Mouse (Mus musculus) MEL (cell line): ENCODE data around the gene 1700042G07Rik. TPM values are rescaled to one million over a fixed set of nuclear protein-coding genes. Genes with fewer than 3 reads are reported as not detected.

ENCODE experiments used
- DNase-seq: peaks from one replicate; pipeline ENCODE4 v3.0.0; 2011; ENCODE audit warnings: low read depth, low spot score
- H3K27ac ChIP-seq: 2 replicates; pipeline ENCODE4 v1.5.1; 2012; ENCODE audit warnings: low read depth, mild to moderate bottlenecking, control low read depth, low read length, moderate library complexity; ENCODE audit not compliant: control insufficient read depth
- H3K27me3 ChIP-seq, 2 experiments: fragments of 150-350 bp in 1 of 2; sonication (generic) in 1 of 2; 2 replicates each; pipeline ENCODE4 v1.6.1; 2012; ENCODE audit warnings: low read length in 2 of 2, mild to moderate bottlenecking in 2 of 2, improper control_type of control experiment in 1 of 2, moderate library complexity in 1 of 2; ENCODE audit not compliant: insufficient read depth in 2 of 2, control insufficient read depth in 1 of 2
- H3K36me3 ChIP-seq, 2 experiments: 2 replicates each; pipeline ENCODE4 v1.6.1; 2012 to 2014; ENCODE audit warnings: low read length in 2 of 2, improper control_type of control experiment in 1 of 2, inconsistent platforms in 1 of 2, mild to moderate bottlenecking in 1 of 2; ENCODE audit not compliant: insufficient read depth in 2 of 2, control insufficient read depth in 1 of 2
- H3K4me1 ChIP-seq, 2 experiments: fragments of 150-350 bp in 1 of 2; sonication (generic) in 1 of 2; 2 replicates each; pipeline ENCODE4 v1.6.1; 2012; ENCODE audit warnings: low read length in 2 of 2, improper control_type of control experiment in 1 of 2, mild to moderate bottlenecking in 1 of 2; ENCODE audit not compliant: insufficient read depth in 2 of 2, control insufficient read depth in 1 of 2
- H3K4me3 ChIP-seq, 2 experiments: fragments of 150-350 bp in 1 of 2; sonication (generic) in 1 of 2; 2 replicates each; pipeline ENCODE4 v1.5.1; 2012; ENCODE audit warnings: low read depth in 2 of 2, low read length in 2 of 2, mild to moderate bottlenecking in 2 of 2, moderate library complexity in 2 of 2, control low read depth in 1 of 2, improper control_type of control experiment in 1 of 2; ENCODE audit not compliant: control insufficient read depth in 1 of 2, insufficient read depth in 1 of 2
- H3K79me2 ChIP-seq: 2 replicates; pipeline ENCODE4 v1.6.1; 2012; ENCODE audit warnings: mild to moderate bottlenecking, low read length, moderate library complexity; ENCODE audit not compliant: control insufficient read depth, poor library complexity, insufficient read depth
- H3K9ac ChIP-seq: 2 replicates; pipeline ENCODE4 v1.6.1; 2012; ENCODE audit warnings: low read depth, mild to moderate bottlenecking, control low read depth, low read length, moderate library complexity; ENCODE audit not compliant: control insufficient read depth, poor library complexity, severe bottlenecking
- H3K9me3 ChIP-seq: fragments of 150-350 bp; sonication (generic); replicated peaks from 2 replicates; pipeline ENCODE4 v1.6.1; 2012; ENCODE audit warnings: mild to moderate bottlenecking, low read length, improper control_type of control experiment, moderate library complexity; ENCODE audit not compliant: insufficient read depth
- CHD1 ChIP-seq: IDR thresholded peaks from 2 replicates; pipeline ENCODE4 v1.6.1; 2012; ENCODE audit warnings: low read depth, mild to moderate bottlenecking, inconsistent platforms, low read length, improper control_type of control experiment
- CHD2 ChIP-seq: IDR thresholded peaks from 2 replicates; pipeline ENCODE4 v1.6.1; 2011; ENCODE audit warnings: low read length, improper control_type of control experiment
- CTCF ChIP-seq, 3 experiments: IDR thresholded peaks in 2 of 3; conservative IDR thresholded peaks in 1 of 3; 2 replicates each; pipeline ENCODE4 v1.5.1; 2011 to 2012; ENCODE audit warnings: low read length in 3 of 3, low read depth in 2 of 3, mild to moderate bottlenecking in 2 of 3, improper control_type of control experiment in 1 of 3, inconsistent platforms in 1 of 3, mixed read lengths in 1 of 3, moderate library complexity in 1 of 3; ENCODE audit not compliant: control insufficient read depth in 1 of 3, insufficient read depth in 1 of 3, poor library complexity in 1 of 3, severe bottlenecking in 1 of 3
- E2F4 ChIP-seq: IDR thresholded peaks from 2 replicates; pipeline ENCODE4 v1.6.1; 2011; ENCODE audit warnings: low read depth, low read length, improper control_type of control experiment, borderline replicate concordance
- EP300 ChIP-seq, 2 experiments: IDR thresholded peaks; 2 replicates each; pipeline ENCODE4 v1.6.1; 2011; ENCODE audit warnings: improper control_type of control experiment in 2 of 2, low read length in 2 of 2, low read depth in 1 of 2, mild to moderate bottlenecking in 1 of 2
- ETS1 ChIP-seq: IDR thresholded peaks from 2 replicates; pipeline ENCODE4 v1.6.1; 2012; ENCODE audit warnings: low read depth, mild to moderate bottlenecking, inconsistent platforms, low read length, improper control_type of control experiment, moderate library complexity
- GATA1 ChIP-seq: IDR thresholded peaks from 2 replicates; pipeline ENCODE4 v1.6.1; 2011; ENCODE audit warnings: low read depth, low read length, improper control_type of control experiment
- HCFC1 ChIP-seq: IDR thresholded peaks from 2 replicates; pipeline ENCODE4 v1.6.1; 2012; ENCODE audit warnings: low read depth, mild to moderate bottlenecking, inconsistent platforms, low read length, improper control_type of control experiment, moderate library complexity
- MAX ChIP-seq: IDR thresholded peaks from 2 replicates; pipeline ENCODE4 v1.6.1; 2011; ENCODE audit warnings: low read length, improper control_type of control experiment
- MEF2A ChIP-seq: IDR thresholded peaks from 2 replicates; pipeline ENCODE4 v1.6.1; 2014; ENCODE audit warnings: low read depth, mild to moderate bottlenecking, inconsistent platforms, low read length, improper control_type of control experiment; ENCODE audit not compliant: poor library complexity, insufficient replicate concordance, severe bottlenecking; ENCODE audit errors: extremely low read depth
- MYC ChIP-seq: IDR thresholded peaks from 2 replicates; pipeline ENCODE4 v1.6.1; 2011; ENCODE audit warnings: low read depth, mild to moderate bottlenecking, low read length, improper control_type of control experiment, moderate library complexity
- NELFE ChIP-seq: IDR thresholded peaks from 2 replicates; pipeline ENCODE4 v1.6.1; 2011; ENCODE audit warnings: low read depth, low read length, improper control_type of control experiment
- POLR2A ChIP-seq, 2 experiments: IDR thresholded peaks; 2 replicates each; pipeline ENCODE4 v1.6.1; 2011 to 2012; ENCODE audit warnings: low read length in 2 of 2, mild to moderate bottlenecking in 2 of 2, control low read depth in 1 of 2, improper control_type of control experiment in 1 of 2, low read depth in 1 of 2, moderate library complexity in 1 of 2; ENCODE audit not compliant: control insufficient read depth in 1 of 2, insufficient read depth in 1 of 2, poor library complexity in 1 of 2
- POLR2AphosphoS2 ChIP-seq: IDR thresholded peaks from 2 replicates; pipeline ENCODE4 v1.6.1; 2011; ENCODE audit warnings: low read length, improper control_type of control experiment
- RAD21 ChIP-seq: IDR thresholded peaks from 2 replicates; pipeline ENCODE4 v1.6.1; 2011; ENCODE audit warnings: mild to moderate bottlenecking, low read depth, low read length, improper control_type of control experiment
- RCOR1 ChIP-seq: IDR thresholded peaks from 2 replicates; pipeline ENCODE4 v1.6.1; 2012; ENCODE audit warnings: low read depth, mild to moderate bottlenecking, inconsistent platforms, low read length, improper control_type of control experiment
- SIN3A ChIP-seq: IDR thresholded peaks from 2 replicates; pipeline ENCODE4 v1.6.1; 2012; ENCODE audit warnings: low read length, improper control_type of control experiment, inconsistent platforms
- SMC3 ChIP-seq: IDR thresholded peaks from 2 replicates; pipeline ENCODE4 v1.6.1; 2011; ENCODE audit warnings: low read depth, low read length, improper control_type of control experiment
- TBP ChIP-seq: IDR thresholded peaks from 2 replicates; pipeline ENCODE4 v1.8.0; 2011; ENCODE audit warnings: low read depth, low read length, improper control_type of control experiment
- USF1 ChIP-seq: IDR thresholded peaks from 2 replicates; pipeline ENCODE4 v1.6.1; 2014; ENCODE audit warnings: low read depth, mild to moderate bottlenecking, inconsistent platforms, low read length, improper control_type of control experiment, moderate library complexity
- USF2 ChIP-seq, 2 experiments: IDR thresholded peaks; 2 replicates each; pipeline ENCODE4 v1.6.1; 2011 to 2012; ENCODE audit warnings: improper control_type of control experiment in 2 of 2, low read length in 2 of 2, borderline replicate concordance in 1 of 2, inconsistent platforms in 1 of 2, low read depth in 1 of 2, mild to moderate bottlenecking in 1 of 2; ENCODE audit not compliant: insufficient read depth in 1 of 2
- ZNF384 ChIP-seq: IDR thresholded peaks from 2 replicates; pipeline ENCODE4 v1.6.1; 2012; ENCODE audit warnings: low read depth, mild to moderate bottlenecking, inconsistent platforms, low read length, improper control_type of control experiment
- polyA plus RNA-seq, 2 experiments: library from polyadenylated mRNA; stranded (reverse) in 1 of 2; unstranded in 1 of 2; fragments of >175 nt in 1 of 2; fragments of >200 nt in 1 of 2; gene quantifications; 2 replicates each; pipeline versions ENCODE4 v1.2.1 to v1.2.4; 2012; ENCODE audit warnings: low replicate concordance in 2 of 2, low read depth in 1 of 2; ENCODE audit not compliant: insufficient read length in 2 of 2, insufficient read depth in 1 of 2, missing spikeins in 1 of 2
- total RNA-seq: library from RNA; depleted of rRNA; stranded (reverse); fragments of 300-350 nt; gene quantifications from 2 replicates; pipeline ENCODE4 v1.2.3, GENCODE M21; 2012

The 1700042G07Rik gene
- total and polyA plus RNA-seq, 3 experiments: not detected

GRCm38 (mm10) chr4:116150156-116150861 lies 22.9 kb upstream of the 1700042G07Rik start (continued):
- TF ChIP-seq MEF2A: no peak
- no peak for TF ChIP-seq MYC
- peak; percentile 53; the same call in 1 of the 2 replicates for TF ChIP-seq POLR2AphosphoS2
- peak; percentile 59 for TF ChIP-seq HCFC1
- TF ChIP-seq CHD2: no peak
- TF ChIP-seq TBP: no peak
- TF ChIP-seq NELFE: peak; percentile 86
- TF ChIP-seq SIN3A: peak; percentile 73
- no peak for TF ChIP-seq RAD21
- no peak for TF ChIP-seq USF1
- no peak for TF ChIP-seq USF2 (IDR thresholded peaks at IDR 0.05; ENCODE audit: borderline replicate concordance in 1 of 2, insufficient read depth in 1 of 2, low read depth in 1 of 2, low read length in 2 of 2)
- TF ChIP-seq ETS1: no peak

GRCm38 (mm10) chr4:116150862-116151221 lies 22.3 kb upstream of the 1700042G07Rik start:
- Histone ChIP-seq H3K9me3 (no peaks in the 10 kb centered on the region), H3K4me3 (peak overlapping the region; percentile 90 to 98), H3K27me3 (no peaks in the 10 kb centered on the region), H3K79me2 (peaks cover 14% of the 10 kb centered on the region), H3K27ac (peak overlapping the region; percentile 32), H3K9ac (peak overlapping the region; percentile 86), H3K4me1 (peaks cover 0 to 10% of the 10 kb centered on the region in 2 experiments; a peak in 2 of 4 replicates), H3K36me3 (peaks cover 2 to 4% of the 10 kb centered on the region in 2 experiments)
- TF ChIP-seq MAX: peak; percentile 44; the same call in 1 of the 2 replicates
- no peak for TF ChIP-seq E2F4
- TF ChIP-seq CHD1: no peak
- TF ChIP-seq CTCF (IDR thresholded peaks at IDR 0.05 in 2 of 3, conservative IDR thresholded peaks at IDR 0.05 in 1 of 3; ENCODE audit: control insufficient read depth in 1 of 3, insufficient read depth in 1 of 3, low read depth in 2 of 3, low read length in 3 of 3, poor library complexity in 1 of 3, severe bottlenecking in 1 of 3): no peak
- no peak for TF ChIP-seq TBP
- TF ChIP-seq USF1: no peak
- no peak for TF ChIP-seq NELFE
- no peak for TF ChIP-seq ZNF384
- no peak for TF ChIP-seq SMC3
- no peak for TF ChIP-seq RCOR1
- TF ChIP-seq HCFC1: 0 out of 2 replicates have a peak, but pooled peaks have one; percentile 1
- no peak for TF ChIP-seq USF2 (IDR thresholded peaks at IDR 0.05; ENCODE audit: borderline replicate concordance in 1 of 2, insufficient read depth in 1 of 2, low read depth in 1 of 2, low read length in 2 of 2)
- TF ChIP-seq EP300 (IDR thresholded peaks at IDR 0.05; ENCODE audit: low read depth in 1 of 2, low read length in 2 of 2): no peak
- TF ChIP-seq GATA1: no peak
- no peak for TF ChIP-seq POLR2A (IDR thresholded peaks at IDR 0.05; ENCODE audit: control insufficient read depth in 1 of 2, insufficient read depth in 1 of 2, low read depth in 1 of 2, low read length in 2 of 2, poor library complexity in 1 of 2)
- no peak for DNase-seq
